Mouse (Mus musculus) embryonic fibroblast, embryonic 13.5 days (primary cell): ENCODE results near the gene Mpped2. TPM values are rescaled to one million over a fixed set of nuclear protein-coding genes. Genes with fewer than 3 reads are reported as not detected.

Experiments used
- H3K27ac ChIP-seq: 2 replicates; pipeline ENCODE4 v1.5.1; 2012; ENCODE audit warnings: low read length, control low read depth, inconsistent platforms; ENCODE audit not compliant: insufficient read depth
- H3K4me1 ChIP-seq: 2 replicates; pipeline ENCODE4 v1.6.1; 2011; ENCODE audit warnings: low read length; ENCODE audit not compliant: control insufficient read depth, insufficient read depth
- H3K4me3 ChIP-seq: 2 replicates; pipeline ENCODE4 v1.5.1; 2011; ENCODE audit warnings: mild to moderate bottlenecking, control low read depth, low read length; ENCODE audit not compliant: insufficient read depth
- CTCF ChIP-seq: IDR thresholded peaks from 2 replicates; pipeline ENCODE4 v1.5.1; 2011; ENCODE audit warnings: mild to moderate bottlenecking, control low read depth, low read length, moderate library complexity, borderline replicate concordance; ENCODE audit not compliant: insufficient read depth
- POLR2A ChIP-seq: IDR thresholded peaks from 2 replicates; pipeline ENCODE4 v1.6.1; 2011; ENCODE audit warnings: low read depth, mild to moderate bottlenecking, control low read depth, low read length, moderate library complexity
- polyA plus RNA-seq: library from polyadenylated mRNA; stranded (reverse); fragments of >200 nt; gene quantifications from 2 replicates; pipeline ENCODE4 v1.2.4, GENCODE M21; 2011; ENCODE audit warnings: low read depth; ENCODE audit not compliant: missing spikeins, insufficient read length

Mpped2 gene
- polyA plus RNA-seq, 1 experiment: 9.8 TPM

DNA sequence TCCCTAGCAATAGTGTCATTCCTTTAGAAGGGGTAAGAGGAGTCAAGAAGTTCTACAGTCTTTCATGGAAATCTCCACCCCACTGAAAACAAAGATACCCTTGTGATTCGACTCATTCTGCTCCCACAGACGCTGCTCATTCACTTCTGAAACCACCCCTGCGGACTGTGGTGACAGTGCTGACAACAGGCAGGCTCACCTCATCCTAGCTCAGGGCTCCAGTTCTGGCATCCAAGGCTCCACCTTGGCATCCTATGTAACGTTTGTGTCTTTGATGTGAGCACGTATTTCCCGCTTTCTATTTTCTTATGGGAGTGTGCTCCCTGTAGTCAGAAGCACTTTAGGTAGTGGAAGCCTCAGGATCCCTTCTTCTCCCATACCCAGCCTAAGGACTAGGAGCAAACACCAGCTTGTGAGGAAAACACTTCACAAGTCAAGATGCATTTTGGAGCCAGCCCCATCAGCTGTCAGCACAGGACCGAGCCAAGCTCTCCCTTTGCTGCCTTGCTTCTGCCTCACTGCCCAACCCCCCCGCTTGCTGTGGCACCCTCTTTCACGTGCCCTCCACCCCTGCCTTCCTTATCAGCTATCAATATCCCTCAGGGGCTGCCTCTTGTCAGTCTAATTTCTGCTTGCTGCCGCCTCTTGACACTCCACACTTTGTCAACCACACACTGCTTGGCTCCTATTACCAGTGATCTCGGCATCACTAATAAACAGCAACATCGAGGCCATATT is 135.7 kb downstream of the Mpped2 start:
- no peak overlapping the region for H3K27ac ChIP-seq
- no peaks in the 10 kb centered on the region for H3K4me1 ChIP-seq
- no peak for TF ChIP-seq CTCF
- TF ChIP-seq POLR2A: no peak
- no peak overlapping the region for H3K4me3 ChIP-seq

DNA sequence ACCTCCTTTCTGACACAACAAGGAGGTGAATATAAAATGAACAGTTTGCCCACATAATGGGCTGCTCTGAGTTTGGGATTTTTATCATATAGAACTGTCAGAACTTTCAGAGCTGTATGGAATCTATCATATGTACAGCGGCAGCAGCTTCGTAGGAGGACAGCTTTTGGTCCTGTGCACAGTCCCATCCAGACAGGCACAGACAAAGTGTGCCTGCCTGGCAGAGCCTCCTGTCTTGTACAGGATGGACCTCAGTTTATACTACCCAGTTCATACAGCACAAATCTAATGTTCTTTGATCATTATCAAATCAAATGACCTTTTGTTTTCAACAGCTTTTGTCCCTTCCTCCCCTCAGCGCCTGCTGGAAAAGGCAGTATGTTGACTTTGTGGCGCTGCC is 136.4 kb downstream of the Mpped2 start:
- no peaks in the 10 kb centered on the region for H3K4me1 ChIP-seq
- H3K4me3 ChIP-seq: no peak overlapping the region
- TF ChIP-seq POLR2A: no peak
- no peak for TF ChIP-seq CTCF
- H3K27ac ChIP-seq: no peak overlapping the region

DNA sequence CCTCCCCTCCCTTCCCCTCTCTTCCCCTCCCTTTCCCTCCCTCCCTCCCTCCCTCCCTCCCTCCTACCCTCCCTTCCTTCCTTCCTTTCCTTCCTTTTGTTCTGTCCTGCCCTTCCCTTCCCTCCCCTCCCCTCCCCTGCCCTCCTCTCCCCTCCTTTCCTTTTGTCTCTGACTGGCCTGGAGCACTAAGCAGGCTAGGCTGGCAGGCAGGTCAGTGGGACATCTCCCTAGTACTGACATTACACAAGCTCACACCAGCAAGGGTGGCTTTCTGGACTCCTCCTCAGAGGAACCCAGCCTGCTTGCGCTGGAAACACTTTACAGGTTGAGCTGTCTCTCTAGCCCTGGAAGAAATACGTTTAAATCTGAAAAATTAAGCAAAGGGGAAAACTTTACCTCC is 139.5 kb downstream of the Mpped2 start:
- H3K4me3 ChIP-seq: no peak overlapping the region
- no peaks in the 10 kb centered on the region for H3K4me1 ChIP-seq
- no peak for TF ChIP-seq POLR2A
- no peak for TF ChIP-seq CTCF
- no peak overlapping the region for H3K27ac ChIP-seq

DNA sequence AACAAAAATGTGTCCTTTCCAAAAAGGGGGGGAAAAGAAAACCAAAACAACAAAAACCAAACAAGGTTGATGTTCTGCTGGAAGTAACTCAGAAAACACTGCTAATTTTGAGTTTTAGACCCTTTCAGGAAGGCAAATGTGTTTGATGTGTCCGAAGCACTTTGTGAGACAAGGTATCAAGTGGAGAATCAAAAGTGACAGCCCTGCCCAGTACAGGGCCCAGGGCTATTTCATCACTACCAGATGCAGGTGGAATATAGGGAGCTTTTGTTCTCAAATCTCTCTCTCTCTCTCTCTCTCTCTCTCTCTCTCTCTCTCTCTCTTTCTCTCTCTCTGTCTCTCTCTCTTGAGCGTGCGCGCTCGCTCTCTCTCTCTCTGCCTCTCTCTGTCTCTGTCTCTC is 140.1 kb downstream of the Mpped2 start:
- Histone ChIP-seq H3K4me1 (no peaks in the 10 kb centered on the region), H3K4me3 (no peak overlapping the region), H3K27ac (no peak overlapping the region)
- no peak for TF ChIP-seq CTCF
- TF ChIP-seq POLR2A: no peak

DNA sequence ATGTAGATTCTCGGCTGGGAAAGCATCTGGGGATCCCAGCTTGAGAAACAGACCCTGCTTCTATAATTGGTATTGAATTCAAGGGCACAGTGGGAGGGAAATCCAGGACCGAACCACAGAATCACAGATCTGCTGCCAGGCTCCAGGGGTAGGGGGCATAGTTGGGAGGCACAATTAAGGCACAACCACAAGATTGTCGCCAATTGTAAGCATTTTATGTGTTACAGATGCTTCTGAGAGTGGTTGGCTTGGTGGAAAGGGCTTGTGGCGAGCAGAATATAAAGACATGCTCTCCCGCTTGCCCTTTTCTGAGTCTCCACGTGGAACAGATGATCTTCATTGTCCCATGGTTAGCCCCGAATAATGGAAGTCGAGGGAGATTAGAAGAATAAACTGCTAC is 142.3 kb downstream of the Mpped2 start:
- H3K4me1 ChIP-seq: no peaks in the 10 kb centered on the region
- H3K27ac ChIP-seq: no peak overlapping the region
- no peak for TF ChIP-seq CTCF
- no peak for TF ChIP-seq POLR2A
- H3K4me3 ChIP-seq: no peak overlapping the region

DNA sequence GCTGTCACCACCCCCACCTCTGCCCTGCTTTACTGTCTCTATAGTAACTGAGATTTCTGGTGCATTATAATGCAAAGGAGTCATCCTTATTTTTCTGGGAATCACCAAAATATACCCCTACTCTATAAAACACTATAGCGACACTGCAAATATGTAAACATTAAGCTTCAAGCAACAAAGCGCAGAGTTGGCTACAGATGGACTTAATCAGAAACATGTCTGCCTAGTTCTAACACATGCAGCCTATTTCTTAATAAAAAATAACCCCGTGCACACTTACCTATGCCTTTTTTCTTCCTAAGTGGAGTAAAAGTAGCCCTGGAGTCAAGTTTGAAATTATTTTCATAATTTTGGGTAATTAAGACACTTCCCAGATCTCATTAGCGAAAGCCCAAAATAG is 144.2 kb downstream of the Mpped2 start:
- Histone ChIP-seq H3K27ac (no peak overlapping the region), H3K4me1 (no peaks in the 10 kb centered on the region), H3K4me3 (no peak overlapping the region)
- TF ChIP-seq POLR2A (no peak), CTCF (no peak)

DNA sequence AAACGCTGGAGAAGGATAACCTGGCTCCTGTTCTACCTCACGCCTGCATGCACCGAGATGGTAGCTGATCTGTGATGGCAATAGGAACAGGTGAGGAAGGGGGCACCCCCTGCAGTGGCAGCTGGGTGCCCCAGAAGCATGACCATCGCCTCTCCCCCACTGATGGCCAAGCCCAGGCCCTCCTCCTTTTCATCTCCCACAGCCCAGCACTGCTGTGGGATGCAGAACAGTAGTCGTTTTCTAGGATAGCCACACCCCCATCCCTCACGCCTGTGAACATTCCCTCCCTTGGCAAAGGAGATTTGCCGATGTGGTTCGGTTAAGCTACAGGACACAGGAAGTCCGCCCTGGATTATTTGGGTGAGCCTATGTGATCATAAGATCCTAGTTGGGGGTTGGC is 151.1 kb downstream of the Mpped2 start:
- TF ChIP-seq POLR2A (no peak), CTCF (no peak)
- no peaks in the 10 kb centered on the region for H3K4me1 ChIP-seq
- no peak overlapping the region for H3K4me3 ChIP-seq
- no peak overlapping the region for H3K27ac ChIP-seq

DNA sequence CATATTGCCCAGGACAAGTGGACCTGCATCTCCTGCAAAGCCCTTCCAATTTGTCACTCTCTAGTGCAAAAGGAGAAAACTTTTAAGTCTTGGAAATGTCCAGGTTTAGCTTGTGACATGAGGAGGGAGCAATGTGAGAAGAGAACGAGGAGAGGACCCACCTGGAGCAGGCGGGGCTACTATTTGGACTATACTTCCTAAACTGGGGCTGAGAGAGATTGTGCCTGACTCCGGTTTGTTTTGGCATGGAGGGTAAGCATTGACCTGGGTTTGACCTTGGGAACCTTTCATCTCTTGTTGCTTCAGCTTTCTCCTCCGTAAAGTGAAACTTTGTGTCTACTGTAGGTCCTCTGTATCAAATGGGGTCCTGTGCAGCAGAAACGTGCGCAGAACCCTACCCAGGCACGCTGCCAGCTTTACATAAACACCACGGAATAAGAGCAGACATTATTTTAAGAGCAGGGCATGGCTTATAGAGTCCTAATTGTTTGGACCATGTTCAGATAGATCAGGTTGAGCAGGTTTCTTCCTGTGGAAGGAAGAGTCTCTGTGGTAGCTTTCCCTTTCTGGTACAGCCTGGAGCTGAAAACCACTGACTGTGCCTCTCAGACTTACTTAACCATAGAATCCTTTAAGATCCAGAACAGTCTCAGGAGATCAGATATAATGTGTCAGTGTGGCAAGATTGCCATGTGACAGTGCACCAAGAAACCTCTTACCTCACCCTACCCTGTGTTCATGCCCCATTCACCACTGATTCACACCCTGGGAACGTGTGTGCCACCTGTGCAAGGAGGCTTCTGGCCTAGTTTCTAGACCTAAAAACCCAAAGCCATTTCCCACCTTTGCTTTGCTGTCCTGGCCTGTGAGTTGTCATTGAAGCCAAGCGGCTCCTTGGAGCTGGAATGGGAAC is 152.0 kb downstream of the Mpped2 start:
- TF ChIP-seq CTCF (no peak), POLR2A (no peak)
- no peak overlapping the region for H3K4me3 ChIP-seq
- H3K27ac ChIP-seq: no peak overlapping the region
- no peaks in the 10 kb centered on the region for H3K4me1 ChIP-seq

DNA sequence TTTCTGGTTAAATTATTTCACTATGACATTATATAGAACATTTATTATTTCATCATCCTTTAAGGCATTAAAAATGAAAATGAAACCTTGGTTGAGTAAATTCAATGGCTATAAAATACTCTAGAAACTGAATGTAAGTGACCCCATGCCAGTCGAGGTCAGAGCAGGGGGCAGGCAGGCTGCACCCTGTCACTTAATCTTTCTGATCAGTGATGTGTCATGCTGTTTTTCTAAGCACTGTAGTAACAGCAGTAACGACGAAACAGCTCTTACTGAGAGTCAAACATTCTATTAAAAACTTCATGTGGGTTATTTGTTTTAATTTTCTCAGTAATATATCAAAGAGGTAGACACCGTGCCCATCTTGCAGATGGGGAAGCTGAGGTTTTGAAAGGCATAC is 153.4 kb downstream of the Mpped2 start:
- H3K27ac ChIP-seq: no peak overlapping the region
- H3K4me1 ChIP-seq: no peaks in the 10 kb centered on the region
- TF ChIP-seq POLR2A: no peak
- TF ChIP-seq CTCF: no peak
- H3K4me3 ChIP-seq: no peak overlapping the region

DNA sequence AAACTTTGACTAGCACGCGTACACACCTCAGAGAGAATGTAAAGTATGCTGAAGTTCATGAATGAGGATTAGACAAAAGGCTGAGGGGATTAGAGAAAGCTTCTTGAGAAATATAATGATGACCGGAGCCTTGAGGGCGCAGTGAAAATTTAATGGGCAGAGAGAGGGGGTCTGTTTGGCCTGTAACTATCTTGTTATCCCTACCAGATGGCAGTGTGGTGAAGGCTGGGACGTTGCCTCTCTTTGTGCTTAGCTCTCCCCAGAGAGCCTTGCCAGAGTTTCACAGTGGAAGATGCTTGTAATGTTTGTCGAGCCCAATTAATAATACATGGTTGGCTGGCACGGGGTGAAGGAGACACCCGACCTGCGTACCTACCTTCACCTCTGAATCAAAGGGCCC is 156.3 kb downstream of the Mpped2 start:
- Histone ChIP-seq H3K4me1 (no peaks in the 10 kb centered on the region), H3K27ac (no peak overlapping the region), H3K4me3 (no peak overlapping the region)
- TF ChIP-seq POLR2A: no peak
- TF ChIP-seq CTCF: no peak
